Mouse (Mus musculus) embryonic facial prominence, embryonic 11.5 days (tissue): ENCODE data around the gene Card14. TPM values are rescaled to one million over a fixed set of nuclear protein-coding genes. Genes with fewer than 3 reads are reported as not detected.
"Not testable (repeated sequence)": the region's sequence is repeated elsewhere in the genome, so short reads cannot be mapped to it uniquely, and the experiment has no call there.

ENCODE experiments used
- ATAC-seq: fragments of 200-750 bp; cut with Nextera tagmentation; replicated peaks from 2 replicates; pipeline ENCODE4 v1.8.0; 2017; ENCODE audit warnings: low read depth; ENCODE audit not compliant: insufficient number of reproducible peaks, low FRiP score, low TSS enrichment
- DNase-seq: peaks from one replicate; pipeline ENCODE4 v3.0.0-alpha.2; 2015; ENCODE audit warnings: low spot score
- H3K27ac ChIP-seq: fragments of 300-500 bp; sonication (generic); replicated peaks from 2 replicates; pipeline ENCODE4 v1.5.1; 2014; ENCODE audit warnings: mild to moderate bottlenecking, low read depth, low read length, control low read depth
- H3K27me3 ChIP-seq: fragments of 300-500 bp; sonication (generic); 2 replicates; pipeline ENCODE4 v1.6.1; 2014; ENCODE audit warnings: mild to moderate bottlenecking, low read length, moderate library complexity, mixed read lengths; ENCODE audit not compliant: control insufficient read depth, insufficient read depth
- H3K36me3 ChIP-seq: fragments of 300-500 bp; sonication (generic); replicated peaks from 2 replicates; pipeline ENCODE4 v1.6.1; 2014; ENCODE audit warnings: low read depth, mild to moderate bottlenecking, low read length, moderate library complexity, mixed read lengths; ENCODE audit not compliant: control insufficient read depth, insufficient read depth
- H3K4me1 ChIP-seq: fragments of 300-500 bp; sonication (generic); 2 replicates; pipeline ENCODE4 v1.6.1; 2014; ENCODE audit warnings: low read length, mixed read lengths; ENCODE audit not compliant: control insufficient read depth, insufficient read depth
- H3K4me2 ChIP-seq: fragments of 300-500 bp; sonication (generic); 2 replicates; pipeline ENCODE4 v1.6.1; 2014; ENCODE audit warnings: low read depth, mild to moderate bottlenecking, control low read depth, low read length, moderate library complexity
- H3K4me3 ChIP-seq: fragments of 300-500 bp; sonication (generic); 2 replicates; pipeline ENCODE4 v1.5.1; 2014; ENCODE audit warnings: low read depth, low read length, control low read depth
- H3K9ac ChIP-seq: fragments of 300-500 bp; sonication (generic); replicated peaks from 2 replicates; pipeline ENCODE4 v1.6.1; 2014; ENCODE audit warnings: mild to moderate bottlenecking, control low read depth, low read length
- H3K9me3 ChIP-seq: fragments of 300-500 bp; sonication (generic); replicated peaks from 2 replicates; pipeline ENCODE4 v1.6.1; 2016; ENCODE audit warnings: mild to moderate bottlenecking, low read length, inconsistent platforms, mixed read lengths; ENCODE audit not compliant: control insufficient read depth
- WGBS: fragments of 180-500 bp; shearing (Covaris S2); extraction: QIAGEN DNeasy Blood & Tissue Kit; methylation state at CpG from one replicate; pipeline ENCODE4 v1.1.7; 2014; 5-methylcytosine and 5-hydroxymethylcytosine counted together
- polyA plus RNA-seq: library from polyadenylated mRNA; unstranded; fragments of >200 nt; fragmentation: Nextera tagmentation; extraction: Ambion mirVana; gene quantifications from 2 replicates; pipeline ENCODE4 v1.2.1, GENCODE M21; 2014

Card14 gene
- polyA plus RNA-seq, 1 experiment from 2014 or later, result 0.08 TPM

DNA sequence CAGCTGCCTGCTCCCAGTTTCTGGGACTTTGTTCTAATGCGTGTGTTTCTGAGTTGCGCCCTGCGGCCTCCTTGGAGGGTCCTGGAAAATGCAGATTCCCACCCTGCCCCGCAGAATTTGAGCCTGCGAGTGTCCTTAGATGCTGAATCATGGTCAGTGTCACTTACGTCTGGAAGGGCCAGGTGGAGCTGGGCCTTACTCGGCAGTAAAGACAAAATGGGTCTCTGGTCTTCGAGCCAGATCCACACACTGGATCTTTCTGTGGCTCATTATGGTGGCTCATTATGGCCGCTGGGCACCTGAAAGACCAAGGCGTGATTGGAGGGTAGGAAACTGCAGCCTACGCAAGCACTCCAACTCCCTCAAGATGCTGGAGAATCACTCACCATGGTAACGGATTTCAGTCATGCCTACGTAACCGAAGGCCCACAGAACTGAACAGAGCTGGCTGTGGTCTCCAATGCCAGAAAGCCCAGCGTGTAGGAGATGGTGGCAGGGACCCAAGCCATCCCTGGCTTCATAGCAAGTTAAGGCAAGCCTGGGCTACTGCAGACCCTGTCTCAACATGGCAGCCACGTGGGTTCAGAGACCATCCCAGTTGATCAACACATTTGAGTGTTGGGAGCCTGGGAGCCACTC lies 38.9 kb upstream of the Card14 start:
- no peaks in the 10 kb centered on the region for H3K4me1 ChIP-seq
- DNase-seq (no peak), ATAC-seq (no peak)
- no peaks in the 10 kb centered on the region for H3K9me3 ChIP-seq
- peak overlapping the region; percentile 86 for H3K4me2 ChIP-seq
- H3K27ac ChIP-seq, result no peak overlapping the region
- no peaks in the 10 kb centered on the region for H3K36me3 ChIP-seq
- no peaks in the 10 kb centered on the region for H3K27me3 ChIP-seq
- 81% methylated on average over 16 of the region's 16 CpGs for WGBS
- peak overlapping the region; percentile 57 for H3K4me3 ChIP-seq
- peak overlapping the region; percentile 63; the same call in 1 of the 2 replicates for H3K9ac ChIP-seq

GRCm38 (mm10) chr11:119272492-119272891 lies 35.1 kb upstream of the Card14 start:
- not testable (repeated sequence) for H3K36me3 ChIP-seq, H3K9ac ChIP-seq, ATAC-seq, H3K27me3 ChIP-seq, H3K4me2 ChIP-seq, H3K4me1 ChIP-seq, H3K4me3 ChIP-seq, H3K9me3 ChIP-seq, H3K27ac ChIP-seq
- peak; percentile 11 for DNase-seq
- 54% methylated on average over 3 of the region's 3 CpGs for WGBS

GRCm38 (mm10) chr11:119273186-119273930 lies 34.2 kb upstream of the Card14 start:
- Histone ChIP-seq H3K4me3 (no peak overlapping the region), H3K9ac (no peak overlapping the region), H3K9me3 (no peaks in the 10 kb centered on the region), H3K27me3 (no peaks in the 10 kb centered on the region), H3K4me2 (no peak overlapping the region), H3K27ac (no peak overlapping the region), H3K36me3 (no peaks in the 10 kb centered on the region), H3K4me1 (no peaks in the 10 kb centered on the region)
- DNase-seq (no peak), ATAC-seq (no peak)
- WGBS, result 85% methylated on average over 8 of the region's 8 CpGs

- DNase-seq (no peak), ATAC-seq (no peak)
- Histone ChIP-seq H3K27me3 (no peaks in the 10 kb centered on the region), H3K4me3 (no peak overlapping the region), H3K36me3 (no peaks in the 10 kb centered on the region; the same call in 1 of the 2 replicates), H3K4me1 (no peaks in the 10 kb centered on the region), H3K4me2 (no peak overlapping the region), H3K27ac (no peak overlapping the region), H3K9ac (no peak overlapping the region), H3K9me3 (no peaks in the 10 kb centered on the region)
- 86% methylated on average over 15 of the region's 15 CpGs for WGBS
Observed at GRCm38 (mm10) chr11:119281030-119281429, 26.5 kb upstream of the Card14 start.

GRCm38 (mm10) chr11:119285791-119286527 lies 21.6 kb upstream of the Card14 start:
- Histone ChIP-seq H3K36me3 (peaks cover 16% of the 10 kb centered on the region), H3K4me3 (no peak overlapping the region), H3K4me2 (no peak overlapping the region), H3K9ac (no peak overlapping the region), H3K9me3 (no peaks in the 10 kb centered on the region), H3K27me3 (no peaks in the 10 kb centered on the region), H3K27ac (no peak overlapping the region), H3K4me1 (no peaks in the 10 kb centered on the region)
- 74% methylated on average over 9 of the region's 9 CpGs for WGBS
- ATAC-seq, result no peak
- DNase-seq, result no peak

- Histone ChIP-seq H3K4me1 (no peaks in the 10 kb centered on the region), H3K27me3 (no peaks in the 10 kb centered on the region), H3K27ac (no peak overlapping the region), H3K4me3 (no peak overlapping the region), H3K4me2 (no peak overlapping the region), H3K9ac (no peak overlapping the region), H3K36me3 (peaks cover 26% of the 10 kb centered on the region), H3K9me3 (no peaks in the 10 kb centered on the region)
- DNase-seq (no peak), ATAC-seq (no peak)
- 92% methylated on average over 20 of the region's 20 CpGs for WGBS
Observed at GRCm38 (mm10) chr11:119287207-119287992, 20.2 kb upstream of the Card14 start.

DNA sequence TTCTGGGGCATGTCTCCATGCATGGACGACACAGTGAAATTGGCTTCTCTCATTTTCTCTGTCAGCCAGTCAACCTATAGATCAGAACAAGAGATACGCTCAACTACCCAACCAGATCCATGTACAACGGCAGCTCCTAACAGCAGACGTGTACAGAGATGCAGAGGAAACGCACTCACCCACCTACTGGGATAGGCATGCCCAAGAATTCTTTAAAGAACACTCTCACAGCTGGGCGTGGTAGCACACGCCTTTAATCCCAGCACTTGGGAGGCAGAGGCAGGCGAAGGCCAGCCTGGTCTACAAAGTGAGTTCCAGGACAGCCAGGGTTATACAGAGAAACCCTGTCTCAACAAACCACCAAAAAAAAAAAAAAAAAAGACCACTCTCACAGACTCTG lies 14.7 kb upstream of the Card14 start:
- H3K4me2 ChIP-seq, H3K4me3 ChIP-seq, DNase-seq, H3K27me3 ChIP-seq, ATAC-seq, H3K4me1 ChIP-seq, H3K9ac ChIP-seq, H3K27ac ChIP-seq, H3K9me3 ChIP-seq: not testable (repeated sequence)
- 95% methylated on average over 8 of the region's 8 CpGs for WGBS
- peaks cover 42% of the 10 kb centered on the region for H3K36me3 ChIP-seq
